Mouse (Mus musculus): Measurements from ENCODE around the gene Armc9. TPM values are rescaled to one million over a fixed set of nuclear protein-coding genes. Genes with fewer than 3 reads are reported as not detected.
A peak's percentile ranks its signal among the peaks of the same experiment; 100 is the strongest.

Gene Armc9
- polyA plus RNA-seq, 1 experiment from 2014 or later, result 34.6 TPM

- no peaks in the 10 kb centered on the region for H3K4me1 ChIP-seq
- no peaks in the 10 kb centered on the region for H3K27me3 ChIP-seq
- 91% methylated on average over 9 of the region's 9 CpGs for WGBS
- H3K36me3 ChIP-seq, result peaks cover 71% of the 10 kb centered on the region
- no peak overlapping the region for H3K9ac ChIP-seq (replicated peaks)
- no peak overlapping the region for H3K4me3 ChIP-seq
- no peak overlapping the region for H3K4me2 ChIP-seq (replicated peaks)
- no peak for ATAC-seq (replicated peaks)
- H3K9me3 ChIP-seq, result no peaks in the 10 kb centered on the region
- no peak overlapping the region for H3K27ac ChIP-seq (replicated peaks)
Measured at GRCm38 (mm10) chr1:86202617-86203219, 48.1 kb downstream of the Armc9 start.

GRCm38 (mm10) chr1:86210676-86211075 is 56.1 kb downstream of the Armc9 start:
- Histone ChIP-seq H3K36me3 (peaks cover 32% of the 10 kb centered on the region), H3K9me3 (no peaks in the 10 kb centered on the region), H3K4me1 (no peaks in the 10 kb centered on the region), H3K27ac (replicated peaks) (no peak overlapping the region), H3K4me3 (no peak overlapping the region), H3K27me3 (no peaks in the 10 kb centered on the region), H3K4me2 (replicated peaks) (no peak overlapping the region), H3K9ac (replicated peaks) (no peak overlapping the region)
- WGBS, result 82% methylated on average over 7 of the region's 7 CpGs
- ATAC-seq (replicated peaks), result no peak

GRCm38 (mm10) chr1:86211498-86211897 is 56.9 kb downstream of the Armc9 start:
- Histone ChIP-seq H3K4me1 (no peaks in the 10 kb centered on the region), H3K4me2 (replicated peaks) (no peak overlapping the region), H3K27ac (replicated peaks) (no peak overlapping the region), H3K9me3 (no peaks in the 10 kb centered on the region), H3K4me3 (no peak overlapping the region), H3K36me3 (peaks cover 34% of the 10 kb centered on the region), H3K9ac (replicated peaks) (no peak overlapping the region), H3K27me3 (no peaks in the 10 kb centered on the region)
- WGBS, result 96% methylated on average over 1 of the region's 1 CpGs
- no peak for ATAC-seq (replicated peaks)

GRCm38 (mm10) chr1:86212731-86213130 is 58.2 kb downstream of the Armc9 start:
- Histone ChIP-seq H3K4me2 (replicated peaks) (no peak overlapping the region), H3K4me1 (no peaks in the 10 kb centered on the region), H3K9ac (replicated peaks) (no peak overlapping the region), H3K27me3 (no peaks in the 10 kb centered on the region), H3K27ac (replicated peaks) (no peak overlapping the region), H3K9me3 (no peaks in the 10 kb centered on the region), H3K4me3 (no peak overlapping the region), H3K36me3 (peaks cover 31% of the 10 kb centered on the region)
- WGBS, result 90% methylated on average over 8 of the region's 8 CpGs
- ATAC-seq (replicated peaks), result no peak

- no peak overlapping the region for H3K27ac ChIP-seq (replicated peaks)
- ATAC-seq (replicated peaks), result no peak
- H3K9ac ChIP-seq (replicated peaks), result no peak overlapping the region
- peaks cover 23% of the 10 kb centered on the region for H3K36me3 ChIP-seq
- no peaks in the 10 kb centered on the region for H3K9me3 ChIP-seq
- H3K4me2 ChIP-seq (replicated peaks), result no peak overlapping the region
- no peak overlapping the region for H3K4me3 ChIP-seq
- H3K4me1 ChIP-seq, result no peaks in the 10 kb centered on the region
- 3% methylated on average over 1 of the region's 1 CpGs for WGBS
- H3K27me3 ChIP-seq, result no peaks in the 10 kb centered on the region
Measured at GRCm38 (mm10) chr1:86214158-86214557, 59.6 kb downstream of the Armc9 start.

- Histone ChIP-seq H3K9me3 (no peaks in the 10 kb centered on the region), H3K27me3 (no peaks in the 10 kb centered on the region), H3K4me1 (no peaks in the 10 kb centered on the region), H3K36me3 (peaks cover 27% of the 10 kb centered on the region), H3K9ac (replicated peaks) (no peak overlapping the region), H3K4me3 (no peak overlapping the region), H3K4me2 (replicated peaks) (no peak overlapping the region), H3K27ac (replicated peaks) (no peak overlapping the region)
- ATAC-seq (replicated peaks), result no peak
- 94% methylated on average over 1 of the region's 1 CpGs for WGBS
Measured at GRCm38 (mm10) chr1:86215297-86215696, 60.7 kb downstream of the Armc9 start.

GRCm38 (mm10) chr1:86216412-86216811 is 61.8 kb downstream of the Armc9 start:
- WGBS, result 94% methylated on average over 5 of the region's 5 CpGs
- Histone ChIP-seq H3K4me2 (replicated peaks) (no peak overlapping the region), H3K9me3 (no peaks in the 10 kb centered on the region), H3K27ac (replicated peaks) (no peak overlapping the region), H3K27me3 (no peaks in the 10 kb centered on the region), H3K4me3 (no peak overlapping the region), H3K36me3 (peaks cover 24% of the 10 kb centered on the region), H3K9ac (replicated peaks) (no peak overlapping the region), H3K4me1 (no peaks in the 10 kb centered on the region)
- ATAC-seq (replicated peaks), result no peak

GRCm38 (mm10) chr1:86217976-86218375 is 63.4 kb downstream of the Armc9 start:
- H3K27me3 ChIP-seq, result no peaks in the 10 kb centered on the region
- peaks cover 22% of the 10 kb centered on the region for H3K36me3 ChIP-seq
- WGBS, result 77% methylated on average over 6 of the region's 6 CpGs
- H3K9ac ChIP-seq (replicated peaks), result no peak overlapping the region
- H3K4me2 ChIP-seq (replicated peaks), result no peak overlapping the region
- H3K27ac ChIP-seq (replicated peaks), result no peak overlapping the region
- ATAC-seq (replicated peaks), result no peak
- no peak overlapping the region for H3K4me3 ChIP-seq
- H3K9me3 ChIP-seq, result no peaks in the 10 kb centered on the region
- H3K4me1 ChIP-seq, result no peaks in the 10 kb centered on the region

GRCm38 (mm10) chr1:86225195-86225594 is 70.6 kb downstream of the Armc9 start:
- no peak overlapping the region for H3K4me3 ChIP-seq
- 0 out of 2 replicates have a peak, but pooled peaks have one; percentile 11 for ATAC-seq (replicated peaks)
- H3K27ac ChIP-seq (replicated peaks), result no peak overlapping the region
- WGBS, result 57% methylated on average over 6 of the region's 6 CpGs
- H3K4me2 ChIP-seq (replicated peaks), result no peak overlapping the region
- H3K4me1 ChIP-seq, result no peaks in the 10 kb centered on the region
- no peaks in the 10 kb centered on the region for H3K9me3 ChIP-seq
- H3K27me3 ChIP-seq, result no peaks in the 10 kb centered on the region
- no peaks in the 10 kb centered on the region for H3K36me3 ChIP-seq
- H3K9ac ChIP-seq (replicated peaks), result no peak overlapping the region

- no peaks in the 10 kb centered on the region for H3K9me3 ChIP-seq
- no peak overlapping the region for H3K27ac ChIP-seq (replicated peaks)
- H3K4me2 ChIP-seq (replicated peaks), result no peak overlapping the region
- 96% methylated on average over 8 of the region's 8 CpGs for WGBS
- no peak overlapping the region for H3K9ac ChIP-seq (replicated peaks)
- H3K4me1 ChIP-seq, result no peaks in the 10 kb centered on the region
- H3K36me3 ChIP-seq, result no peaks in the 10 kb centered on the region
- H3K27me3 ChIP-seq, result no peaks in the 10 kb centered on the region
- no peak for ATAC-seq (replicated peaks)
- H3K4me3 ChIP-seq, result no peak overlapping the region
Measured at GRCm38 (mm10) chr1:86228653-86229052, 74.1 kb downstream of the Armc9 start.

GRCm38 (mm10) chr1:86229184-86229829 is 74.7 kb downstream of the Armc9 start:
- Histone ChIP-seq H3K4me3 (no peak overlapping the region), H3K4me1 (no peaks in the 10 kb centered on the region), H3K36me3 (no peaks in the 10 kb centered on the region), H3K9ac (replicated peaks) (no peak overlapping the region), H3K27ac (replicated peaks) (no peak overlapping the region), H3K27me3 (no peaks in the 10 kb centered on the region), H3K4me2 (replicated peaks) (no peak overlapping the region), H3K9me3 (no peaks in the 10 kb centered on the region)
- WGBS, result 92% methylated on average over 9 of the region's 9 CpGs
- no peak for ATAC-seq (replicated peaks)

- no peaks in the 10 kb centered on the region for H3K36me3 ChIP-seq
- no peak overlapping the region for H3K27ac ChIP-seq (replicated peaks)
- H3K9ac ChIP-seq (replicated peaks), result no peak overlapping the region
- no peaks in the 10 kb centered on the region for H3K27me3 ChIP-seq
- H3K4me3 ChIP-seq, result no peak overlapping the region
- no peaks in the 10 kb centered on the region for H3K9me3 ChIP-seq
- no peak for ATAC-seq (replicated peaks)
- no peak overlapping the region for H3K4me2 ChIP-seq (replicated peaks)
- WGBS, result 87% methylated on average over 5 of the region's 5 CpGs
- H3K4me1 ChIP-seq, result no peaks in the 10 kb centered on the region
Measured at GRCm38 (mm10) chr1:86232631-86233030, 78.1 kb downstream of the Armc9 start.

GRCm38 (mm10) chr1:86233808-86234207 is 79.2 kb downstream of the Armc9 start:
- Histone ChIP-seq H3K27ac (replicated peaks) (no peak overlapping the region), H3K9ac (replicated peaks) (no peak overlapping the region), H3K4me3 (no peak overlapping the region), H3K36me3 (no peaks in the 10 kb centered on the region), H3K9me3 (no peaks in the 10 kb centered on the region), H3K27me3 (no peaks in the 10 kb centered on the region), H3K4me2 (replicated peaks) (no peak overlapping the region), H3K4me1 (no peaks in the 10 kb centered on the region)
- WGBS, result 81% methylated on average over 4 of the region's 4 CpGs
- ATAC-seq (replicated peaks), result no peak
